Mouse (Mus musculus) heart, embryonic 11.5 days (tissue): Measurements from ENCODE around the gene Pex10. TPM values are rescaled to one million over a fixed set of nuclear protein-coding genes. Genes with fewer than 3 reads are reported as not detected.

Experiments used
- polyA plus RNA-seq: library from polyadenylated mRNA; unstranded; fragments of >200 nt; fragmentation: Nextera tagmentation; extraction: Ambion mirVana; gene quantifications from 2 replicates; pipeline ENCODE4 v1.2.1, GENCODE M21; 2014

Gene Pex10
- polyA plus RNA-seq, 1 experiment from 2014 or later = 4.1 TPM

Other genes starting within 250 kb of the Pex10 start
- gene Ttc34, start 229.6 kb upstream of the Pex10 start, polyA plus RNA-seq = 0.35 and 0.52 TPM in 2 replicates
- gene Mmel1, start 197.4 kb upstream of the Pex10 start, polyA plus RNA-seq = 0.23 and 0.82 TPM in 2 replicates
- 26.4 and 29.6 TPM in 2 replicates for gene Fam213b, start 167.9 kb upstream of the Pex10 start, polyA plus RNA-seq
- gene Tnfrsf14, start 138.5 kb upstream of the Pex10 start, polyA plus RNA-seq = 3.0 and 4.4 TPM in 2 replicates
- 0.56 TPM in 1 of 2 replicates, not detected in the other for gene Hes5, start 106.1 kb upstream of the Pex10 start, polyA plus RNA-seq
- gene Pank4, start 102.9 kb upstream of the Pex10 start, polyA plus RNA-seq = 40.6 and 45.0 TPM in 2 replicates
- 0.13 and 0.30 TPM in 2 replicates for gene Plch2, start 10.2 kb upstream of the Pex10 start, polyA plus RNA-seq
- 148 TPM in 2 replicates for gene Rer1, start 19.4 kb downstream of the Pex10 start, polyA plus RNA-seq
- 2.5 and 2.9 TPM in 2 replicates for gene Morn1, start 19.6 kb downstream of the Pex10 start, polyA plus RNA-seq
- 14.6 and 14.8 TPM in 2 replicates for gene Ski, start 155.6 kb downstream of the Pex10 start, polyA plus RNA-seq
- 64.9 and 66.8 TPM in 2 replicates for gene Faap20, start 182.8 kb downstream of the Pex10 start, polyA plus RNA-seq